Mouse (Mus musculus) ovary, postnatal 36 days (tissue): ENCODE results near the gene Sirt2.

Experiments used
- DNase-seq: peaks from one replicate; pipeline ENCODE4 v3.0.0; 2022; ENCODE audit warnings: low spot score, mixed read lengths

The Sirt2 gene

GRCm38 (mm10) chr7:28766173-28766879 is at the start of gene Sirt2:
Gene Sirt2, plus strand, starts transcription at chr7:28766735.
- DNase-seq, result peak; percentile 93

- no peak for DNase-seq
Observed at GRCm38 (mm10) chr7:28717726-28718125, 48.8 kb upstream of the Sirt2 start.

GRCm38 (mm10) chr7:28719159-28719558 is 47.4 kb upstream of the Sirt2 start:
- no peak for DNase-seq

DNA sequence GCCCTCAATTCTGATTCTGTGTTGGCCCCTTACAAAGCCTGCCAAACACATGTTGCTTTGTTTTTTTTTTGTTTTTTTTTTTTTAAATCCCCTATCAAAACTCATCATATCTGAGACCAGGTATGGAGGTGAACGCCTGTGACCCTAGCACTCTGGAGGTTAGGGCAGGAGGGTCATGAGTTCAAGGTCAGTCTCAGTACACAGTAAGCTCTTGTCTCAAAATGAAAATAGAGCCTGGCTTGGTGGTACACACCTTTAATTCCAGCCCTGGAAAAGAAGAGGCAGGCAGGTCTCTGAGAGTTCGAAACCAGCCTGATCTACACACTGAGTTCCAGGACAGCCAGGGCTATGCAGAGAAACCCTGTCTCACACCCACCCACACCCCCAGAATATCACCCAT is 46.9 kb upstream of the Sirt2 start:
- DNase-seq, result no peak

GRCm38 (mm10) chr7:28720753-28721537 is 45.6 kb upstream of the Sirt2 start:
- no peak for DNase-seq

DNA sequence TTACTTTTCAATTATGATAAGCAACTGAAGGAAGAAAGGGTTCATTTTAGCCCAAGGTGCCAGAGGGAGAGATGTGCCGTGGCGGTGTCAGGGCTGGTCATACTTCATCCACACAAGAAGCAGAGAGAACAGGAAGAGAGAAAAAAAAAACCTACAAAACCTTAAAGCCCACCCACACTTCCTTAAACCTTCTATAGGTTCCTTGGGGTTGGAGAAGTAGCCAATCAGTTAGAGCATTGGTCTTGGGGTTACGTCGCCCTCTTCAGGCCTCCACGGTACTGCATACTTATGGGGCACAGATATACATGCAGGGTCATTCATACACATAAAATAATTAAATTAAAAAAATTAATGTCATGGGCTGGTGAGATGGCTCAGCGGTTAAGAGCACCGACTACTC is 44.5 kb upstream of the Sirt2 start:
- no peak for DNase-seq

- no peak for DNase-seq
Observed at GRCm38 (mm10) chr7:28724613-28725012, 41.9 kb upstream of the Sirt2 start.

DNA sequence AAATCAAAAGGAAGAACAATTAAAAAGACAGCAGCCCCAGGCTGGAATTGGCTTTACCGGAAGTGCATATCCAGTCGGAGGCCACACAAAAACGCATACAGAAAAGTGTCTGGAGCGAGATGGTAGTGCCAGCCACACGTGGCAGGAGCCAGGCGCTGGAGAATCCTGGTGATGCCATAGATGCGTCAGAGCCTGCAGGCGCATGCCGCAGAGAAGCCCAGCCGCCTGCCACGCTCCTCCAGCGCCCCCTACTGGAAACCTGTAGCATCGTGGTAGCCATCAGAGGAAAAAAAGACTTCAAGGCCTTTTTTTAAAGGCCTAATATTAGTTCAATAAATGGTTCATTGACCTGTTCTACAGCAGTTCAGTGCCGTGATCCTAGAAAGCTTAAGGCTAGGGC is 39.9 kb upstream of the Sirt2 start:
- DNase-seq, result peak; percentile 73

- DNase-seq, result no peak
Observed at GRCm38 (mm10) chr7:28727649-28728340, 38.7 kb upstream of the Sirt2 start.

DNA sequence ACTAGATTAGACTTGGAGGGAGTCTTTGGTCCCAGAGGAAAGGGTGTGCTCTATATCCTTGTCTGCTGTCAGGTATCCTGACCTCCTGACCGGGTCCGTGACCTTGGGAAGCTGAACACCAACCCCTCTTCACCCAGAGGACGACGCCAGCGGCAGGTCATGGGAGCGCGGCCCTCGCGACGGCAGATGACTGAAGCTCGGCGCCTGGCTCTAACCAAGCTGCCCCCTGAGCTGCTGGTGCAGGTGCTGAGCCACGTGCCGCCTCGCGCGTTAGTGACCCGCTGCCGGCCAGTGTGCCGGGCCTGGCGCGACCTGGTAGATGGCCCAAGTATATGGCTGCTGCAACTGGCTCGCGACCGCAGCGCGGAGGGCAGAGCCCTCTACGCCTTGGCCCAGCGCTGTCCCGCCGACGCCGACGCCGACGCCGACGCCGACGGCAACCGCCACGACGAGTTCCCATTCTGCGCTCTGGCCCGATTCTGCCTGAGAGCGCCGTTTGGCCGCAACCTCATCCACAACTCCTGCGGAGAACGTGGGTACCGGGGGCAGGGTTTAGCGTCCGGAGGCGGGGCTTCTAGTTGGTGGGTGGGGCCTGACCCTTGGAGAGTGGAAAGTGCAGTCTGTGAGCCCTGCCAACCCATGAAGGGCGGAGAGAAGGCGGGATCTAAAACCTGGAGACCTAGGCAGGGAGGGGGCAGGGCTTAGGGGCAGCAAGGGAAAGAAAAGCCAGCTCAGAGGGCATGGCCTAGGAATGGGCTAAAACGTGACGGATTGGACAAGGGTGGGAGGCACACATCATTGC is 34.0 kb upstream of the Sirt2 start:
- peak; percentile 71 for DNase-seq

GRCm38 (mm10) chr7:28733211-28733610 is 33.3 kb upstream of the Sirt2 start:
- DNase-seq, result no peak

- DNase-seq, result no peak
Observed at GRCm38 (mm10) chr7:28735701-28736100, 30.8 kb upstream of the Sirt2 start.

- no peak for DNase-seq
Observed at GRCm38 (mm10) chr7:28739829-28740228, 26.7 kb upstream of the Sirt2 start.

DNA sequence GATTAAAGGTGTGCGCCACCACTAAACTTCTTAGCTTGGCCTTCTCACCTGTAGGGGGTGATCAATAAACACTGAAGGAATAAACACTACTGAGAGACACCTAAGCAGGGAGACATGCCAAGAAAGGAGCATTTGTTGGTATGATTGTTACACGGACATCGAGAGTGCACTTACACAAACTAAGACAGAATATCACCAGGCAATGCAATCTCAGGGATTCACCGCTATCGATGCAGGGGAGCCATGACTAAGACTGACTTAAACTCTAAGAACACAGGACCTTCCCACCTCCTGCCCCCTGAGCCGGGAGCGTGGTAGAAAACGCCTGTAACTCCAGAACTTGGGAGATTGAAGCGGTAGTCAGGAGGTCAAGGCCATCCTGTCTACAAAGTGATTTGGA is 25.6 kb upstream of the Sirt2 start:
- no peak for DNase-seq

- DNase-seq, result peak; percentile 16
Observed at GRCm38 (mm10) chr7:28741368-28741708, 25.2 kb upstream of the Sirt2 start.

DNA sequence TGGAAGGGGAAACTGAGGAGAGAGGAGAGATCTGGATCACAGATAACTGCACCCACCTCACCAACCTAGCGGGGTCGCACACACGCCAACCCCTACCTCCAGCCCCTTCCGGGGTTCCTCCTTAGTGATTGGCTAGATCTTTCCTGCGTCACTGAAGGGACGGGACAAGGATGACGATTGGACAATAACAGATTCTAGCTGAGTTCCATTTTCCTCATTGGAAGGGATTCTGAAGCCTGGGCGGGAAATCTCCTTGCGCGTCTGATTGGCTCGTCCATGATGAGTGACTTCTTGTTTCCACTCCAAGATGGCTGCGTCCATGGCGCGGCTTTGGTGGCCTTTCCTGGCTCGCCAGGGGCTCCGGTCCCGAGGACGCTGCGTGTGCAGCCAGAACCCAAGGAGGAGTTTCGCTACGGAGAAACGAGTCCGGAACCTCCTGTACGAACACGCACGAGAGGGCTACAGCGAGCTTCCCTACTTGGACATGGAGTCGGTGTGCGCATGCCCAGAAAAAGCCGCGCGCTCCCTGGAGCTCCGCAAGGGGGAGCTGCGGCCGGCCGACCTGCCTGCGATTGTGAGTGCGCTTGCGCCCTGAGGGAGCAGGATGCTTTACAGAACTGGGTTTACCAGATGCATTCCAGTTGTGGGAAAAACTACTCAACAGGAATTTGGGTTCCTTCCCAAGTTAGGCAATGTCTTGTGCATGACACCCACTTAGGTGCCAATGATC is 24.7 kb upstream of the Sirt2 start, which contains the start of the genes Mrps12 and Sars2:
TSS of gene Mrps12 (minus strand) at position 112 of the 730 bp plus-strand sequence.
TSS of gene Sars2 (plus strand) at position 284 of the 730 bp plus-strand sequence.
- DNase-seq, result peak; percentile 94

- no peak for DNase-seq
Observed at GRCm38 (mm10) chr7:28749935-28750334, 16.6 kb upstream of the Sirt2 start.

GRCm38 (mm10) chr7:28756079-28756478 is 10.5 kb upstream of the Sirt2 start, which contains the start of gene Ccer2:
Gene Ccer2, plus strand, starts transcription at chr7:28756174.
- no peak for DNase-seq

DNA sequence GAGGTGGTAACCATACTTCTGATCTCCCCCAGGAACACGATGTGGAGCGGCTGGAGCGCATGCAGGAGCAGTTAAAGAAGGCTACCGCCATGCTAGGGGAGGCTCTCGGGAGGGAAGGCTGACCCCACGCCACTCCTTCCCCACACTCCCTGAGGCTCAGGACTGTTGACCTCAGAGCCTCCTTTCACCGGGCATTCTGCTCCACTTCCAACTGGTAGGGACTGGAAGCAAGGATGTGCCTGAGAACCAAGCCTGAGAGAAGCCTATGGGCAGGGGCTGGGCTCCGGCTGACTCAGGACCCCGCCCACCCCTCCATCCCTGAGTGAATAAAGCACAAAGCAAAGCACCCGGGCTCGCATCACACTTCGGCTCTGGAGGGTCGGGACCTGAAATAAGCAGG is 7.9 kb upstream of the Sirt2 start:
- no peak for DNase-seq

DNA sequence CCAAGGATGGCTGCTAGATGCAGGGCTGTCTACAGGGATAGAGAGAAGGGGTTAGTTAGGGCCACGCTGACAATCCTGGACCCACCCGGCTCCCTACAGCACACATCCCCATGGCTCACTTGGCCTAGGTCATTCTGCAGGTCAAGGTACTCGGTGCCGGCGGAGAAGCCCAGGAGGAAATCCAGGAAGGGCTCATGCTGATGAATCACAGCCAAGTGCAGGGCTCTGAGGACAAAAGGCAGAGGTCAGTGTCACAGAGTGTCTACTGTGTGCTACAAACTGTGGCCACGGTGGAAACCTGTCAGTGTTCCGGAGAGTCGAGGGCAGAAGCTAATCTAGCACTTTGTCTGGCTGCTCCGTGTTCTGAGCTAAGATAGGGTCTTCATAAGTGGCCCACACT is 4.6 kb upstream of the Sirt2 start:
- DNase-seq, result no peak

DNA sequence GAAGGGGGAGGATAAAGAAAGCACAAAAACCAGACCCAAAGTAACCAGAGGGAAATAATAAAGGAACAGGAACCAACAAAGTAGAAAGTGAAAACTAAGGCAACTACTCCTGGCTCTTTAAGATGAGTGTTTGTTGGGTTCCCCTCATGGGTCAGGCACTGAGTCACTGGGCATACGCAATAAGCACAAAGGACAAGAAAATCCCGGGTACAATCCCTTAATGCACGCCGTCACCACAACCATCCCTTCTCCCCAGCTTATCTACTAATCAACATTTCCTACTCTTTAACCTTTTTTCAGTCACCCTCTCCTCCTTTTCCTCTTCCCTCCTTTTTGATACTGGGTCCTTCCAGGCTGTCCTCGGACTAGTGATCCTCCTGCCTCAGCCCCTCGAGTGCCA is 1.3 kb upstream of the Sirt2 start:
- no peak for DNase-seq
